Mouse (Mus musculus) thymus, adult 2 months (tissue): Measurements from ENCODE around the gene Gm12216.
"Not testable (repeated sequence)": the region's sequence is repeated elsewhere in the genome, so short reads cannot be mapped to it uniquely, and the experiment has no call there.

Experiments
- CTCF ChIP-seq: fragments of 200-500 bp; IDR thresholded peaks from 2 replicates; pipeline ENCODE4 v1.5.1; 2012; ENCODE audit warnings: mild to moderate bottlenecking, control low read depth, low read length, moderate library complexity, borderline replicate concordance; ENCODE audit not compliant: control insufficient read depth, poor library complexity, insufficient read depth; ENCODE audit errors: extremely low read depth
- POLR2A ChIP-seq: fragments of 200-500 bp; IDR thresholded peaks from 2 replicates; pipeline ENCODE4 v1.6.1; 2012; ENCODE audit warnings: mild to moderate bottlenecking, low read length, control low read depth, moderate library complexity; ENCODE audit not compliant: control insufficient read depth, poor library complexity, insufficient read depth; ENCODE audit errors: extremely low read depth

DNA sequence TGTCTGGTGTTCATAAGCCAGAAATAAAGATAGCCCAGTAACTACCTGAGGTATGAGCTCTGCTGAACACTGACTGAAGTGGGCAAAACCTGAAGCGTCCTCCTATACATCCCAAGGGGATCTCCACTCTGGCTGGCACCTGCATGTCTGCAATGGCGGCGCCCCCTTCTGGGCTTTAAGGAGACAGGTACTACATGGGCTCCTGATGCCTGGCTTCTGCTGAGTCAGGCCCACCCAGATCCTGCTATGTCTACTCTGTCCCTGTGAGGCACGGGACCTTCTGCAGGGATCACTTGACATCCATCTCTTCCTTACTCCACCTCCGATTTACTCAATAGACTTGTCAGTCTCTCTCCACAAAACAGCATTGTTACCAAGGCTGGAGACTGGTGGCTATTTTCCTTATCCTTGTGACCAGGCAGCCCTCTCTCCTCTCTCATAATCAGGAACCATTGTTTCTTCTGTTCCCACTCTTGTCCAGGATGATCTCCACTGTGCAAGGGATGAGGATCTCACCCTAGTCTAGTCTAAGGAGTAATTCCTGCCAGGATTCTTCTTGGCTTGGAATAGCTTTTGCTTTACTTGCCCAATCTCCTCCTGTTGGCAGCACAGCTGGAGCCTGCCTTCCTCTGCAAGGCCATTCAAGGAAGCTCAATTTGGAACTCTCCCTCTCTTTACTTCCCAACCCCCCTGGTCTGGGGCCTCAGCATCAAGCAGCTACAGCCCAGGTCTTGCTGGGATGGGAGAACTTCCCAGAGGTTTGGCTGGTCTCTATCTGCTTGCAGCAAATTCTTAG lies 15.1 kb upstream of the Gm12216 start:
- not testable (repeated sequence) for TF ChIP-seq POLR2A
- TF ChIP-seq CTCF = 0 out of 2 replicates have a peak, but pooled peaks have one; percentile 24
